Mouse (Mus musculus) embryonic fibroblast, embryonic 13.5 days (primary cell): ENCODE results near the gene Nat8f2.

Experiments used
- CTCF ChIP-seq: IDR thresholded peaks from 2 replicates; pipeline ENCODE4 v1.5.1; 2011; ENCODE audit warnings: mild to moderate bottlenecking, control low read depth, low read length, moderate library complexity, borderline replicate concordance; ENCODE audit not compliant: insufficient read depth
- POLR2A ChIP-seq: IDR thresholded peaks from 2 replicates; pipeline ENCODE4 v1.6.1; 2011; ENCODE audit warnings: low read depth, mild to moderate bottlenecking, control low read depth, low read length, moderate library complexity

DNA sequence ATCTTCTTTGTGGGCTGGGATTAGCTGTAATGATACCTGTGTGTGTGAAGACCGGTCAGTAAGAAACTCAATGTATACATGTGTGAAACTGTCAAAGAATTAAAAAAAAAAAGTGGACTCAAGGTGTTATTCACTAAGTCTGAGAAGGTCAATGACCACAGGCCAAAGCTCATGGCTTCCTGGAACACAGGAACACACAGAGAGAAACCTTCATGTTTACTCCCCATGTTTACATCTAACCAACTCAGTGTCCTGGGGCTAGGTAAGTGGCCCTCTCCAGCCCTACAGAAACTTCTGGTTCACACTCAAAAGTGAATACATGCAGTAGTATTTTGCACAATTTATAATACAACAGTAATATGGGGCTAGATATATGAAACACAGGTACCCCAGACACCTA, 40.7 kb upstream of the Nat8f2 start:
- TF ChIP-seq CTCF = no peak
- no peak for TF ChIP-seq POLR2A
